Comparison of ENCODE assay signal across 29 mouse cellular contexts in the genomic region with DNA sequence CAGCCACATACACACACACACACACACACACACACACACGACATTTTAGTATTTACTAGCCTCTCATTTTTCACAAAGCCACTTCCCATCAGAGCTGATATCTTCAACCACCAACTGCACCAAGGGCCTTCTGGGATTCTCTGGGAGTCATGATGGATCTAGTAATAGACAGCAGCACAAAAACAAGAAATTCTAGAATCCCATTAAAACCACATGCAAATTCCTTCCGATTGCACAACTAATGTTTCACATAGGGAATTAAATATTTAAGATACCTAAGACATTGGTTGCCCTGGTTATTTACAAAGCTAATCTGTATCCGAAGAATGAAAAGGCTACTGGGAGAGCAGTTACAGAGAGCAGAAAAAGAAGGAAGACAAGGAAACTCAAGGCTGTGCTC. TPM values are rescaled to one million over a fixed set of nuclear protein-coding genes. Genes with fewer than 3 reads are reported as not detected.
DNase-seq lines count a peak whose midpoint lies in the region; ATAC-seq and TF ChIP-seq lines count a peak whose summit lies in the region.
"Had no signal": no experiment of that assay in that cellular context is flagged by ENCODE, and none has a peak within 500 bp of the region (broad histone marks: within the 10 kb centered on the region; RNA-seq: fewer than 3 reads in every experiment).

No protein-coding gene starts in this region.

- no peak overlapping the region for H3K4me3 ChIP-seq in embryonic facial prominence, embryonic 14.5 days (ENCODE audit: low read depth, low read length)
- no peak overlapping the region for H3K4me3 ChIP-seq in embryonic facial prominence, embryonic 10.5 days
- no peak overlapping the region for H3K4me3 ChIP-seq in C2C12 (ENCODE audit: insufficient read depth, poor library complexity, severe bottlenecking)
- H3K4me3 ChIP-seq: embryonic facial prominence, embryonic 12.5 days; heart, adult 2 months; heart, embryonic 12.5 days; heart, embryonic 15.5 days; hindbrain, embryonic 10.5 days had no signal

- POLR2A ChIA-PET in Patski (lab: Charles Lee): no interaction called here

- in situ Hi-C loops in Patski (cut with MboI; ENCODE audit: low pct_unique_long_range_greater_than_20kb): no loop called here

- 57% methylated on average over 3 of the region's 3 CpGs for WGBS in embryonic facial prominence, embryonic 14.5 days
- WGBS in embryonic facial prominence, embryonic 10.5 days: 84% methylated on average over 3 of the region's 3 CpGs

- CTCF ChIA-PET in Patski (lab: Charles Lee): interaction anchor here (0.9 to 1.3 kb wide), 2 partner anchors 13 to 31 kb away, joined by 3 read pairs; no protein-coding TSS in a partner anchor

- DNase-seq in embryonic facial prominence, embryonic 14.5 days (ENCODE audit: low spot score): peak; percentile 9
- DNase-seq in embryonic facial prominence, embryonic 10.5 days (ENCODE audit: low spot score): no peak
- no peak for DNase-seq in Patski (ENCODE audit: low read depth, low spot score)
- DNase-seq in fibroblast of lung, adult 2 months (ENCODE audit: low read depth): peak; percentile 67
- DNase-seq in cerebellum, adult 11-12 months: no peak
- DNase-seq in lung, postnatal 36 days: no peak
- no peak for DNase-seq in right cerebral cortex, adult 2 months (ENCODE audit: low spot score in 2 of 2)
- DNase-seq: adrenal gland, postnatal 10 days; adrenal gland, postnatal 36 days; cerebellum, adult 2 months; cerebellum, postnatal 10 days; forebrain, postnatal 0 days; gastrocnemius, postnatal 25 days; heart, adult 2 months; heart, postnatal 10 days; heart, postnatal 36 days; kidney, adult 18-20 months; kidney, adult 9 months had no signal

- no peaks in the 10 kb centered on the region for H3K4me1 ChIP-seq in embryonic facial prominence, embryonic 14.5 days (ENCODE audit: control insufficient read depth, insufficient read depth, low read length)
- no peaks in the 10 kb centered on the region for H3K4me1 ChIP-seq in embryonic facial prominence, embryonic 10.5 days
- H3K4me1 ChIP-seq: embryonic facial prominence, embryonic 12.5 days; hindbrain, embryonic 10.5 days had no signal

- no peak overlapping the region for H3K4me2 ChIP-seq in embryonic facial prominence, embryonic 14.5 days (ENCODE audit: low read depth, low read length)
- H3K4me2 ChIP-seq: embryonic facial prominence, embryonic 12.5 days; heart, embryonic 12.5 days; heart, embryonic 15.5 days; hindbrain, embryonic 14.5 days had no signal

- TF ChIP-seq CTCF in C2C12 (IDR thresholded peaks at IDR 0.05; ENCODE audit: control insufficient read depth, insufficient read depth, insufficient read length) (no peak), Patski (IDR thresholded peaks at IDR 0.05) (no peak)

- H3K27me3 ChIP-seq in embryonic facial prominence, embryonic 14.5 days (replicated peaks; ENCODE audit: control insufficient read depth, insufficient read depth, low read length): no peaks in the 10 kb centered on the region
- H3K27me3 ChIP-seq in embryonic facial prominence, embryonic 10.5 days (replicated peaks; ENCODE audit: low read depth, poor library complexity, severe bottlenecking): no peaks in the 10 kb centered on the region
- H3K27me3 ChIP-seq in C2C12 (ENCODE audit: control insufficient read depth, insufficient read depth, insufficient read length) (no peaks in the 10 kb centered on the region), Patski (no peaks in the 10 kb centered on the region)
- H3K27me3 ChIP-seq: embryonic facial prominence, embryonic 12.5 days; heart, embryonic 12.5 days; heart, embryonic 15.5 days had no signal

- H3K27ac ChIP-seq in embryonic facial prominence, embryonic 14.5 days (replicated peaks; ENCODE audit: low read depth, low read length): no peak overlapping the region
- no peak overlapping the region for H3K27ac ChIP-seq in embryonic facial prominence, embryonic 10.5 days (replicated peaks)
- H3K27ac ChIP-seq: embryonic facial prominence, embryonic 12.5 days; heart, adult 2 months; heart, embryonic 15.5 days; hindbrain, embryonic 10.5 days; hindbrain, embryonic 14.5 days; hindbrain, postnatal 0 days had no signal

- H3K79me3 ChIP-seq in C2C12 (ENCODE audit: low read depth): no peaks in the 10 kb centered on the region

- no peak overlapping the region for H3ac ChIP-seq in C2C12 (ENCODE audit: control insufficient read depth, insufficient read length, low read depth)

- no peak for ATAC-seq in embryonic facial prominence, embryonic 14.5 days (ENCODE audit: low read depth)
- ATAC-seq in Patski: peak; percentile 61
- ATAC-seq: activated CD4-positive, CD25-positive, alpha-beta regulatory T cell, adult 4 months; forebrain, embryonic 14.5 days; forebrain, postnatal 0 days; hindbrain, postnatal 0 days; inflammation-experienced regulatory T-cells, adult 6 months; intestine, embryonic 16.5 days had no signal

- H3K36me3 ChIP-seq in embryonic facial prominence, embryonic 14.5 days (ENCODE audit: control insufficient read depth, insufficient read depth, low read length): no peaks in the 10 kb centered on the region
- H3K36me3 ChIP-seq in embryonic facial prominence, embryonic 10.5 days (replicated peaks): no peaks in the 10 kb centered on the region
- H3K36me3 ChIP-seq in C2C12 (ENCODE audit: control insufficient read depth, insufficient read depth): no peaks in the 10 kb centered on the region
- H3K36me3 ChIP-seq: embryonic facial prominence, embryonic 12.5 days; heart, embryonic 12.5 days; heart, embryonic 15.5 days; hindbrain, embryonic 10.5 days had no signal

- H3K9ac ChIP-seq in embryonic facial prominence, embryonic 14.5 days (ENCODE audit: low read depth, low read length): no peak overlapping the region
- H3K9ac ChIP-seq: embryonic facial prominence, embryonic 12.5 days; forebrain, postnatal 0 days; heart, embryonic 12.5 days; heart, embryonic 15.5 days; hindbrain, embryonic 14.5 days had no signal

- no peaks in the 10 kb centered on the region for H3K79me2 ChIP-seq in C2C12 (ENCODE audit: control insufficient read depth, insufficient read depth)

- H3K9me3 ChIP-seq in embryonic facial prominence, embryonic 14.5 days (ENCODE audit: control insufficient read depth, low read length): no peaks in the 10 kb centered on the region
- H3K9me3 ChIP-seq in embryonic facial prominence, embryonic 10.5 days: no peaks in the 10 kb centered on the region
- H3K9me3 ChIP-seq: embryonic facial prominence, embryonic 12.5 days; heart, embryonic 12.5 days; heart, embryonic 15.5 days; hindbrain, embryonic 10.5 days had no signal

TF ChIP-seq in C2C12, 6 proteins besides CTCF, POLR2A, EP300 and RAD21:
- no peak for TF ChIP-seq MYOG (IDR thresholded peaks at IDR 0.05; ENCODE audit: control insufficient read depth, extremely low read depth, insufficient read length)
- peak; percentile 95 for TF ChIP-seq CEBPB (IDR thresholded peaks at IDR 0.05; ENCODE audit: low read depth)
- TF ChIP-seq MAX (IDR thresholded peaks at IDR 0.05): no peak
- no peak for TF ChIP-seq FOSL1 (IDR thresholded peaks at IDR 0.05; ENCODE audit: insufficient read depth, low read length, poor library complexity, severe bottlenecking)
- TF ChIP-seq USF1 (IDR thresholded peaks at IDR 0.05; ENCODE audit: low read depth): no peak
- TF ChIP-seq MYOD1 (IDR thresholded peaks at IDR 0.05; ENCODE audit: control insufficient read depth, insufficient read length, low read depth): no peak

RNA-seq across cellular contexts. Expression of gene Kcnab1, which starts 29.6 kb away (rescaled TPM):
- polyA plus RNA-seq in embryonic facial prominence, embryonic 14.5 days (2014; fragmentation: Nextera tagmentation; extraction: Ambion mirVana): 6.6 and 7.0 TPM in 2 replicates
- polyA plus RNA-seq in embryonic facial prominence, embryonic 10.5 days (2016; fragmentation: Nextera tagmentation; extraction: Ambion mirVana): 3.2 and 3.6 TPM in 2 replicates
- polyA plus RNA-seq in C2C12 (2012; fragmentation: generic; extraction: Trizol) (0.07 TPM), Patski (2021) (0.23 TPM)

Comparison
In these comparisons a context has a peak if more than half of its experiments do, and no peak if none do; other contexts are left out.
1. DNase-seq: peak in embryonic facial prominence, embryonic 14.5 days (single experiment) and fibroblast of lung, adult 2 months (single experiment); none in embryonic facial prominence, embryonic 10.5 days (single experiment), Patski (single experiment), cerebellum, adult 11-12 months (single experiment), lung, postnatal 36 days (single experiment) and right cerebral cortex, adult 2 months (0 of 2).